Comparison of ENCODE assay signal across 8 mouse cellular contexts in genomic region chr17:5402069-5402468, GRCm38 (mm10). TPM values are rescaled to one million over a fixed set of nuclear protein-coding genes. Genes with fewer than 3 reads are reported as not detected.
DNase-seq lines count a peak whose midpoint lies in the region; ATAC-seq and TF ChIP-seq lines count a peak whose summit lies in the region.

No protein-coding gene starts in this region.

- peak overlapping the region; percentile 64; the same call in 1 of the 2 replicates for H3K4me2 ChIP-seq in CH12.LX (ENCODE audit: insufficient read depth, low read depth, poor library complexity, severe bottlenecking)
- H3K4me2 ChIP-seq in embryonic facial prominence, embryonic 12.5 days (replicated peaks), result peak overlapping the region; percentile 31
- H3K4me2 ChIP-seq in heart, embryonic 11.5 days, result peak overlapping the region; percentile 22
- peak overlapping the region; percentile 27; the same call in 1 of the 2 replicates for H3K4me2 ChIP-seq in kidney, embryonic 14.5 days (replicated peaks; ENCODE audit: low read depth, low read length)

- no peak for TF ChIP-seq EP300 in CH12.LX (IDR thresholded peaks at IDR 0.05; ENCODE audit: low read length)

- in situ Hi-C loops in CH12.LX (cut with MboI; ENCODE audit: low pct_ligation_motif_present, low pct_unique_long_range_greater_than_20kb, low sequenced_read_pairs), result no loop called here

- H3K27me3 ChIP-seq in CH12.LX (replicated peaks), result no peaks in the 10 kb centered on the region
- H3K27me3 ChIP-seq in embryonic facial prominence, embryonic 12.5 days, result peaks cover 18% of the 10 kb centered on the region; the same call in 1 of the 2 replicates
- peaks cover 21% of the 10 kb centered on the region for H3K27me3 ChIP-seq in heart, embryonic 11.5 days (ENCODE audit: control insufficient read depth, insufficient read depth, low read length)
- peaks cover 4% of the 10 kb centered on the region; the same call in 1 of the 2 replicates for H3K27me3 ChIP-seq in kidney, embryonic 14.5 days (ENCODE audit: control insufficient read depth, insufficient read depth, low read length)

- TF ChIP-seq POLR2A in CH12.LX (IDR thresholded peaks at IDR 0.05; ENCODE audit: low read depth, low read length), result no peak

- TF ChIP-seq RAD21 in CH12.LX (IDR thresholded peaks at IDR 0.05; ENCODE audit: low read depth, low read length), result peak; percentile 16

- peaks cover 4% of the 10 kb centered on the region for H3K9me3 ChIP-seq in CH12.LX (replicated peaks; ENCODE audit: low read length)
- H3K9me3 ChIP-seq in embryonic facial prominence, embryonic 12.5 days, result no peaks in the 10 kb centered on the region
- no peaks in the 10 kb centered on the region for H3K9me3 ChIP-seq in heart, embryonic 11.5 days (replicated peaks; ENCODE audit: control insufficient read depth, low read length)
- no peaks in the 10 kb centered on the region for H3K9me3 ChIP-seq in kidney, embryonic 14.5 days (ENCODE audit: control insufficient read depth, low read length)

- no peak overlapping the region for H3K4me3 ChIP-seq in CH12.LX (replicated peaks in 1 of 3; ENCODE audit: low read depth in 2 of 3, low read length in 2 of 3, poor library complexity in 1 of 3)
- no peak overlapping the region for H3K4me3 ChIP-seq in embryonic facial prominence, embryonic 12.5 days
- H3K4me3 ChIP-seq in heart, embryonic 11.5 days (ENCODE audit: low read depth, low read length), result no peak overlapping the region
- no peak overlapping the region for H3K4me3 ChIP-seq in kidney, embryonic 14.5 days (ENCODE audit: low read length)

- H3K36me3 ChIP-seq in CH12.LX (replicated peaks in 1 of 2; ENCODE audit: control insufficient read depth in 1 of 2, insufficient read depth in 1 of 2, low read length in 1 of 2), result no peaks in the 10 kb centered on the region
- no peaks in the 10 kb centered on the region for H3K36me3 ChIP-seq in embryonic facial prominence, embryonic 12.5 days
- H3K36me3 ChIP-seq in heart, embryonic 11.5 days (ENCODE audit: control insufficient read depth, insufficient read depth, low read length), result no peaks in the 10 kb centered on the region
- no peaks in the 10 kb centered on the region for H3K36me3 ChIP-seq in kidney, embryonic 14.5 days (ENCODE audit: control insufficient read depth, insufficient read depth, low read length)

- 5% methylated on average over 9 of the region's 9 CpGs for WGBS in embryonic facial prominence, embryonic 12.5 days
- 7% methylated on average over 9 of the region's 9 CpGs for WGBS in heart, embryonic 11.5 days (ENCODE audit: insufficient replicate concordance)
- WGBS in kidney, embryonic 14.5 days, result 7% methylated on average over 9 of the region's 9 CpGs

- DNase-seq in CH12.LX (ENCODE audit: extremely low read depth), result peak; percentile 67
- peak; percentile 86 for DNase-seq in adrenal gland, postnatal 14 days
- peak; percentile 53 to 69 for DNase-seq in lung, adult 18-20 months
- peak; percentile 79 for DNase-seq in thymus, postnatal 0 days (ENCODE audit: low spot score)

- peaks cover 2 to 16% of the 10 kb centered on the region in 2 experiments; a peak in 3 of 4 replicates for H3K4me1 ChIP-seq in CH12.LX (ENCODE audit: control insufficient read depth in 1 of 2, insufficient read depth in 2 of 2)
- H3K4me1 ChIP-seq in embryonic facial prominence, embryonic 12.5 days, result peaks cover 12% of the 10 kb centered on the region
- H3K4me1 ChIP-seq in heart, embryonic 11.5 days (ENCODE audit: control insufficient read depth, insufficient read depth, low read length), result peaks cover 9% of the 10 kb centered on the region; the same call in 1 of the 2 replicates
- peaks cover 7% of the 10 kb centered on the region for H3K4me1 ChIP-seq in kidney, embryonic 14.5 days (ENCODE audit: control insufficient read depth, insufficient read depth, low read length)

- dilution Hi-C loops in CH12.LX (cut with MboI; ENCODE audit: extremely low pct_ligation_motif_present, extremely low pct_unique_long_range_greater_than_20kb, low sequenced_read_pairs), result no loop called here

- H3K27ac ChIP-seq in CH12.LX (ENCODE audit: insufficient read depth, low read depth), result no peak overlapping the region
- H3K27ac ChIP-seq in embryonic facial prominence, embryonic 12.5 days, result no peak overlapping the region
- no peak overlapping the region for H3K27ac ChIP-seq in heart, embryonic 11.5 days (ENCODE audit: low read depth, low read length)
- H3K27ac ChIP-seq in kidney, embryonic 14.5 days (ENCODE audit: low read depth, low read length), result no peak overlapping the region

- H3K9ac ChIP-seq in CH12.LX (ENCODE audit: insufficient read depth, low read depth), result peak overlapping the region; percentile 27; the same call in 1 of the 2 replicates
- H3K9ac ChIP-seq in embryonic facial prominence, embryonic 12.5 days, result no peak overlapping the region
- 0 out of 2 replicates have a peak overlapping the region, but pooled peaks have one; percentile 23 for H3K9ac ChIP-seq in heart, embryonic 11.5 days (ENCODE audit: low read depth, low read length)
- no peak overlapping the region for H3K9ac ChIP-seq in kidney, embryonic 14.5 days (ENCODE audit: low read depth, low read length)

- TF ChIP-seq CTCF in CH12.LX (conservative IDR thresholded peaks at IDR 0.05 in 1 of 2, IDR thresholded peaks at IDR 0.05 in 1 of 2; ENCODE audit: low read depth in 2 of 2, low read length in 2 of 2), result peak in 1 of 2 experiments; percentile 82; a peak in 3 of 4 replicates

- no peak for ATAC-seq in embryonic facial prominence, embryonic 12.5 days (ENCODE audit: insufficient number of reproducible peaks, insufficient read depth, low FRiP score, low TSS enrichment)
- no peak for ATAC-seq in heart, embryonic 11.5 days (replicated peaks; ENCODE audit: insufficient number of reproducible peaks, low FRiP score, low TSS enrichment)
- ATAC-seq in kidney, embryonic 14.5 days (ENCODE audit: low FRiP score, low TSS enrichment), result peak; percentile 56; the same call in 1 of the 2 replicates
- ATAC-seq in neutrophil, adult 5-6 weeks (ENCODE audit: extremely low read depth, insufficient number of reproducible peaks, low FRiP score, poor library complexity, severe bottlenecking), result peak; percentile 53

- H3K79me2 ChIP-seq in CH12.LX (replicated peaks; ENCODE audit: control insufficient read depth, extremely low read depth, insufficient read depth, poor library complexity, severe bottlenecking), result no peaks in the 10 kb centered on the region

TF ChIP-seq in CH12.LX, 34 proteins besides CTCF, POLR2A, EP300 and RAD21:
- TF ChIP-seq ETS1 (conservative IDR thresholded peaks at IDR 0.05; ENCODE audit: low read depth, low read length), result no peak
- no peak for TF ChIP-seq RCOR1 (conservative IDR thresholded peaks at IDR 0.05; ENCODE audit: low read depth, low read length)
- no peak for TF ChIP-seq JUN (IDR thresholded peaks at IDR 0.05; ENCODE audit: insufficient read depth, low read depth, low read length)
- peak; percentile 46 for TF ChIP-seq SMC3 (IDR thresholded peaks at IDR 0.05; ENCODE audit: low read depth, low read length)
- TF ChIP-seq KAT2A (IDR thresholded peaks at IDR 0.05; ENCODE audit: insufficient replicate concordance, low read length), result no peak
- 0 out of 2 replicates have a peak, but pooled peaks have one; percentile 11 for TF ChIP-seq MAX (IDR thresholded peaks at IDR 0.05; ENCODE audit: low read length)
- TF ChIP-seq ELF1 (IDR thresholded peaks at IDR 0.05; ENCODE audit: low read depth, low read length), result 0 out of 2 replicates have a peak, but pooled peaks have one; percentile 17
- TF ChIP-seq UBTF (IDR thresholded peaks at IDR 0.05; ENCODE audit: low read depth, low read length), result no peak
- no peak for TF ChIP-seq CHD1 (IDR thresholded peaks at IDR 0.05; ENCODE audit: low read depth, low read length)

RNA-seq across cellular contexts. Expression of gene Ldhal6b, which starts 16.5 kb away (rescaled TPM):
- total RNA-seq in CH12.LX (2012; rRNA removed) (0.25 and 0.59 TPM in 2 replicates), CH12.LX (2014; rRNA removed) (0.15 and 0.59 TPM in 2 replicates)
- not detected in 2 replicates for polyA plus RNA-seq in CH12.LX (2012; ENCODE audit: insufficient read length, low read depth)
- total RNA-seq in adrenal gland, postnatal 14 days (2021), result 1.1 and 1.5 TPM in 2 replicates
- 0.18 TPM in 1 of 2 replicates, not detected in the other for polyA plus RNA-seq in embryonic facial prominence, embryonic 12.5 days (2016; fragmentation: Nextera tagmentation; extraction: Ambion mirVana)
- not detected in 2 replicates for polyA plus RNA-seq in heart, embryonic 11.5 days (2014; fragmentation: Nextera tagmentation; extraction: Ambion mirVana)
- not detected in 2 replicates for polyA plus RNA-seq in kidney, embryonic 14.5 days (2014; fragmentation: Nextera tagmentation; extraction: Ambion mirVana)
- total RNA-seq in neutrophil, adult 5-6 weeks (2017), result 1.5 and 3.0 TPM in 2 replicates
- polyA plus RNA-seq in thymus, postnatal 0 days (2015; fragmentation: Nextera tagmentation; extraction: Ambion mirVana), result not detected in 2 replicates

RNA-seq across cellular contexts. Expression of gene Tmem242, which starts 38.0 kb away (rescaled TPM):
- total RNA-seq in CH12.LX (2012; rRNA removed), result 68.9 and 76.2 TPM in 2 replicates
- 83.1 and 99.1 TPM in 2 replicates for total RNA-seq in CH12.LX (2014; rRNA removed)
- 80.4 and 82.1 TPM in 2 replicates for polyA plus RNA-seq in CH12.LX (2012; ENCODE audit: insufficient read length, low read depth)
- total RNA-seq in adrenal gland, postnatal 14 days (2021), result 121 and 126 TPM in 2 replicates
- polyA plus RNA-seq in embryonic facial prominence, embryonic 12.5 days (2016; fragmentation: Nextera tagmentation; extraction: Ambion mirVana), result 131 and 147 TPM in 2 replicates
- 121 and 139 TPM in 2 replicates for polyA plus RNA-seq in heart, embryonic 11.5 days (2014; fragmentation: Nextera tagmentation; extraction: Ambion mirVana)
- polyA plus RNA-seq in kidney, embryonic 14.5 days (2014; fragmentation: Nextera tagmentation; extraction: Ambion mirVana), result 142 and 174 TPM in 2 replicates
- total RNA-seq in neutrophil, adult 5-6 weeks (2017), result 13.5 and 18.2 TPM in 2 replicates
- 113 and 120 TPM in 2 replicates for polyA plus RNA-seq in thymus, postnatal 0 days (2015; fragmentation: Nextera tagmentation; extraction: Ambion mirVana)

Comparison
In these comparisons a context has a peak if more than half of its experiments do, and no peak if none do; other contexts are left out.
1. H3K9ac ChIP-seq: peak in CH12.LX (single experiment) and heart, embryonic 11.5 days (single experiment); none in embryonic facial prominence, embryonic 12.5 days (single experiment) and kidney, embryonic 14.5 days (single experiment).
2. ATAC-seq: peak in kidney, embryonic 14.5 days (single experiment) and neutrophil, adult 5-6 weeks (single experiment); none in embryonic facial prominence, embryonic 12.5 days (single experiment) and heart, embryonic 11.5 days (single experiment).
3. Peak in every context shown above with its lines, with median percentiles within 50 percentile points of each other: DNase-seq and H3K4me2 ChIP-seq.